Mouse (Mus musculus) forebrain, embryonic 13.5 days (tissue): Measurements from ENCODE around the gene Tbl1x. TPM values are rescaled to one million over a fixed set of nuclear protein-coding genes. Genes with fewer than 3 reads are reported as not detected.
A peak's percentile ranks its signal among the peaks of the same experiment; 100 is the strongest.

Source experiments
- ATAC-seq: fragments of 200-750 bp; cut with Nextera tagmentation; 2 replicates; pipeline ENCODE4 v1.8.0; 2017
- H3K27ac ChIP-seq: fragments of 300-500 bp; sonication (generic); 2 replicates; pipeline ENCODE4 v1.5.1; 2015; ENCODE audit warnings: inconsistent platforms, mild to moderate bottlenecking, moderate library complexity
- H3K27me3 ChIP-seq: fragments of 300-500 bp; sonication (generic); 2 replicates; pipeline ENCODE4 v1.6.1; 2015; ENCODE audit warnings: mild to moderate bottlenecking, inconsistent platforms
- H3K36me3 ChIP-seq: fragments of 300-500 bp; sonication (generic); 2 replicates; pipeline ENCODE4 v1.6.1; 2015; ENCODE audit warnings: mild to moderate bottlenecking, inconsistent platforms; ENCODE audit not compliant: poor library complexity, severe bottlenecking
- H3K4me1 ChIP-seq: fragments of 300-500 bp; sonication (generic); 2 replicates; pipeline ENCODE4 v1.6.1; 2015; ENCODE audit warnings: inconsistent platforms
- H3K4me2 ChIP-seq: fragments of 300-500 bp; sonication (generic); 2 replicates; pipeline ENCODE4 v1.6.1; 2015; ENCODE audit warnings: inconsistent platforms, mild to moderate bottlenecking, moderate library complexity
- H3K4me3 ChIP-seq: fragments of 300-500 bp; sonication (generic); 2 replicates; pipeline ENCODE4 v1.5.1; 2015; ENCODE audit warnings: mild to moderate bottlenecking, inconsistent platforms
- H3K9ac ChIP-seq: fragments of 300-500 bp; sonication (generic); 2 replicates; pipeline ENCODE4 v1.6.1; 2015; ENCODE audit warnings: mild to moderate bottlenecking, inconsistent platforms
- H3K9me3 ChIP-seq: fragments of 300-500 bp; sonication (generic); replicated peaks from 2 replicates; pipeline ENCODE4 v1.6.1; 2016; ENCODE audit warnings: inconsistent platforms
- WGBS: fragments of 180-500 bp; shearing (Covaris S2); methylation state at CpG from one replicate; pipeline ENCODE4 v1.1.7; 2015; 5-methylcytosine and 5-hydroxymethylcytosine counted together
- polyA plus RNA-seq: library from polyadenylated mRNA; unstranded; fragments of >200 nt; fragmentation: Nextera tagmentation; extraction: Ambion mirVana; gene quantifications from 2 replicates; pipeline ENCODE4 v1.2.1, GENCODE M21; 2015

Tbl1x gene
- polyA plus RNA-seq, 1 experiment from 2014 or later = 55.6 TPM

GRCm38 (mm10) chrX:77617368-77618144 is 106.7 kb downstream of the Tbl1x start:
- no peaks in the 10 kb centered on the region for H3K27me3 ChIP-seq
- no peaks in the 10 kb centered on the region for H3K4me1 ChIP-seq
- ATAC-seq = no peak
- no peaks in the 10 kb centered on the region for H3K9me3 ChIP-seq
- H3K4me2 ChIP-seq = no peak overlapping the region
- H3K9ac ChIP-seq = no peak overlapping the region
- no peak overlapping the region for H3K27ac ChIP-seq
- no peaks in the 10 kb centered on the region for H3K36me3 ChIP-seq
- 87% methylated on average over 6 of the region's 6 CpGs for WGBS
- no peak overlapping the region for H3K4me3 ChIP-seq

GRCm38 (mm10) chrX:77630439-77630838 is 119.6 kb downstream of the Tbl1x start:
- Histone ChIP-seq H3K36me3 (no peaks in the 10 kb centered on the region), H3K27me3 (no peaks in the 10 kb centered on the region), H3K9ac (no peak overlapping the region), H3K4me3 (no peak overlapping the region), H3K4me1 (no peaks in the 10 kb centered on the region), H3K27ac (no peak overlapping the region), H3K4me2 (no peak overlapping the region), H3K9me3 (no peaks in the 10 kb centered on the region)
- WGBS = 92% methylated on average over 2 of the region's 2 CpGs
- no peak for ATAC-seq

GRCm38 (mm10) chrX:77636499-77636898 is 125.7 kb downstream of the Tbl1x start:
- Histone ChIP-seq H3K36me3 (peaks cover 4% of the 10 kb centered on the region; the same call in 1 of the 2 replicates), H3K9ac (no peak overlapping the region), H3K9me3 (no peaks in the 10 kb centered on the region), H3K4me3 (no peak overlapping the region), H3K27me3 (no peaks in the 10 kb centered on the region), H3K4me2 (no peak overlapping the region), H3K27ac (no peak overlapping the region), H3K4me1 (no peaks in the 10 kb centered on the region)
- no peak for ATAC-seq
- WGBS = 80% methylated on average over 3 of the region's 3 CpGs

GRCm38 (mm10) chrX:77638076-77638475 is 127.3 kb downstream of the Tbl1x start:
- H3K27ac ChIP-seq = no peak overlapping the region
- no peaks in the 10 kb centered on the region for H3K27me3 ChIP-seq
- WGBS = 16% methylated on average over 3 of the region's 3 CpGs
- no peaks in the 10 kb centered on the region for H3K4me1 ChIP-seq
- H3K4me2 ChIP-seq = no peak overlapping the region
- no peak overlapping the region for H3K4me3 ChIP-seq
- H3K9ac ChIP-seq = no peak overlapping the region
- peaks cover 4% of the 10 kb centered on the region; the same call in 1 of the 2 replicates for H3K36me3 ChIP-seq
- peak; percentile 83 for ATAC-seq
- H3K9me3 ChIP-seq = no peaks in the 10 kb centered on the region

- Histone ChIP-seq H3K27ac (no peak overlapping the region), H3K4me1 (no peaks in the 10 kb centered on the region), H3K4me2 (no peak overlapping the region), H3K27me3 (no peaks in the 10 kb centered on the region), H3K36me3 (peaks cover 13% of the 10 kb centered on the region), H3K9ac (no peak overlapping the region), H3K9me3 (no peaks in the 10 kb centered on the region), H3K4me3 (no peak overlapping the region)
- ATAC-seq = no peak
- 96% methylated on average over 4 of the region's 4 CpGs for WGBS
Measured at GRCm38 (mm10) chrX:77640301-77640700, 129.5 kb downstream of the Tbl1x start.

GRCm38 (mm10) chrX:77646164-77646563 is 135.4 kb downstream of the Tbl1x start:
- Histone ChIP-seq H3K27me3 (no peaks in the 10 kb centered on the region), H3K4me1 (no peaks in the 10 kb centered on the region), H3K27ac (no peak overlapping the region), H3K36me3 (peaks cover 49% of the 10 kb centered on the region), H3K9ac (no peak overlapping the region), H3K4me2 (no peak overlapping the region), H3K9me3 (no peaks in the 10 kb centered on the region), H3K4me3 (no peak overlapping the region)
- ATAC-seq = no peak
- WGBS = 93% methylated on average over 7 of the region's 7 CpGs

GRCm38 (mm10) chrX:77650246-77650645 is 139.4 kb downstream of the Tbl1x start:
- Histone ChIP-seq H3K4me2 (no peak overlapping the region), H3K36me3 (peaks cover 53% of the 10 kb centered on the region), H3K4me3 (no peak overlapping the region), H3K9me3 (no peaks in the 10 kb centered on the region), H3K27ac (no peak overlapping the region), H3K9ac (no peak overlapping the region), H3K4me1 (no peaks in the 10 kb centered on the region), H3K27me3 (no peaks in the 10 kb centered on the region)
- WGBS = 90% methylated on average over 2 of the region's 2 CpGs
- ATAC-seq = no peak

GRCm38 (mm10) chrX:77662030-77662429 is 151.2 kb downstream of the Tbl1x start:
- no peak overlapping the region for H3K9ac ChIP-seq
- H3K27me3 ChIP-seq = no peaks in the 10 kb centered on the region
- WGBS = 86% methylated on average over 3 of the region's 3 CpGs
- no peak overlapping the region for H3K4me3 ChIP-seq
- ATAC-seq = no peak
- H3K27ac ChIP-seq = no peak overlapping the region
- H3K36me3 ChIP-seq = peaks cover 34% of the 10 kb centered on the region
- no peaks in the 10 kb centered on the region for H3K9me3 ChIP-seq
- H3K4me2 ChIP-seq = no peak overlapping the region
- no peaks in the 10 kb centered on the region for H3K4me1 ChIP-seq

- H3K36me3 ChIP-seq = peaks cover 31% of the 10 kb centered on the region
- ATAC-seq = no peak
- no peak overlapping the region for H3K9ac ChIP-seq
- H3K4me1 ChIP-seq = no peaks in the 10 kb centered on the region
- no peaks in the 10 kb centered on the region for H3K9me3 ChIP-seq
- WGBS = 80% methylated on average over 3 of the region's 3 CpGs
- H3K27ac ChIP-seq = no peak overlapping the region
- no peaks in the 10 kb centered on the region for H3K27me3 ChIP-seq
- no peak overlapping the region for H3K4me3 ChIP-seq
- H3K4me2 ChIP-seq = no peak overlapping the region
Measured at GRCm38 (mm10) chrX:77663276-77663675, 152.5 kb downstream of the Tbl1x start.

- Histone ChIP-seq H3K9me3 (no peaks in the 10 kb centered on the region), H3K4me1 (no peaks in the 10 kb centered on the region), H3K36me3 (peaks cover 20% of the 10 kb centered on the region), H3K27ac (no peak overlapping the region), H3K9ac (no peak overlapping the region), H3K4me3 (no peak overlapping the region), H3K4me2 (no peak overlapping the region), H3K27me3 (no peaks in the 10 kb centered on the region)
- 93% methylated on average over 2 of the region's 2 CpGs for WGBS
- ATAC-seq = no peak
Measured at GRCm38 (mm10) chrX:77665030-77665429, 154.2 kb downstream of the Tbl1x start.

GRCm38 (mm10) chrX:77666911-77667310 is 156.1 kb downstream of the Tbl1x start:
- no peak overlapping the region for H3K27ac ChIP-seq
- no peaks in the 10 kb centered on the region for H3K4me1 ChIP-seq
- ATAC-seq = no peak
- peaks cover 8% of the 10 kb centered on the region for H3K36me3 ChIP-seq
- WGBS = 81% methylated on average over 1 of the region's 1 CpGs
- no peak overlapping the region for H3K9ac ChIP-seq
- no peak overlapping the region for H3K4me3 ChIP-seq
- no peaks in the 10 kb centered on the region for H3K9me3 ChIP-seq
- H3K27me3 ChIP-seq = no peaks in the 10 kb centered on the region
- no peak overlapping the region for H3K4me2 ChIP-seq

GRCm38 (mm10) chrX:77667441-77667840 is 156.6 kb downstream of the Tbl1x start:
- no peak overlapping the region for H3K9ac ChIP-seq
- H3K9me3 ChIP-seq = no peaks in the 10 kb centered on the region
- H3K27ac ChIP-seq = no peak overlapping the region
- no peak overlapping the region for H3K4me2 ChIP-seq
- no peak overlapping the region for H3K4me3 ChIP-seq
- H3K4me1 ChIP-seq = no peaks in the 10 kb centered on the region
- H3K27me3 ChIP-seq = no peaks in the 10 kb centered on the region
- H3K36me3 ChIP-seq = peaks cover 2% of the 10 kb centered on the region
- ATAC-seq = no peak
